Mouse (Mus musculus) midbrain, embryonic 11.5 days (tissue): ENCODE measurements at regions not wholly inside any gene's neighbourhood (a gene's known extent, or its start where the extent isn't known, plus 50 kb on each side); places are given as distances from the start of the nearest gene placed in this dataset.

Experiments
- ATAC-seq: fragments of 200-750 bp; cut with Nextera tagmentation; 2 replicates; pipeline ENCODE4 v1.8.0; 2017; ENCODE audit warnings: moderate TSS enrichment, moderate library complexity; ENCODE audit not compliant: low FRiP score
- DNase-seq: peaks from one replicate; pipeline ENCODE4 v3.0.0; 2015; ENCODE audit warnings: low spot score; ENCODE audit errors: missing footprints
- H3K27ac ChIP-seq: fragments of 300-500 bp; sonication (generic); 2 replicates; pipeline ENCODE4 v1.5.1; 2014; ENCODE audit warnings: low read depth, low read length
- H3K27me3 ChIP-seq: fragments of 300-500 bp; sonication (generic); 2 replicates; pipeline ENCODE4 v1.6.1; 2014; ENCODE audit warnings: mild to moderate bottlenecking, low read length, moderate library complexity, mixed read lengths; ENCODE audit not compliant: control insufficient read depth, insufficient read depth
- H3K36me3 ChIP-seq: fragments of 300-500 bp; sonication (generic); 2 replicates; pipeline ENCODE4 v1.6.1; 2014; ENCODE audit warnings: mild to moderate bottlenecking, low read length, moderate library complexity, mixed read lengths; ENCODE audit not compliant: control insufficient read depth, insufficient read depth
- H3K4me1 ChIP-seq: fragments of 300-500 bp; sonication (generic); 2 replicates; pipeline ENCODE4 v1.6.1; 2014; ENCODE audit warnings: low read length; ENCODE audit not compliant: control insufficient read depth, insufficient read depth
- H3K4me2 ChIP-seq: fragments of 300-500 bp; sonication (generic); 2 replicates; pipeline ENCODE4 v1.6.1; 2014; ENCODE audit warnings: mild to moderate bottlenecking, moderate library complexity
- H3K4me3 ChIP-seq: fragments of 300-500 bp; sonication (generic); 2 replicates; pipeline ENCODE4 v1.5.1; 2014; ENCODE audit warnings: low read depth, low read length
- H3K9ac ChIP-seq: fragments of 300-500 bp; sonication (generic); 2 replicates; pipeline ENCODE4 v1.6.1; 2014; ENCODE audit warnings: low read length
- H3K9me3 ChIP-seq: fragments of 300-500 bp; sonication (generic); 2 replicates; pipeline ENCODE4 v1.6.1; 2016; ENCODE audit warnings: low read length; ENCODE audit not compliant: control insufficient read depth
- WGBS: fragments of 180-500 bp; shearing (Covaris S2); extraction: QIAGEN DNeasy Blood & Tissue Kit; methylation state at CpG from one replicate; pipeline ENCODE4 v1.1.7; 2014; 5-methylcytosine and 5-hydroxymethylcytosine counted together

DNA sequence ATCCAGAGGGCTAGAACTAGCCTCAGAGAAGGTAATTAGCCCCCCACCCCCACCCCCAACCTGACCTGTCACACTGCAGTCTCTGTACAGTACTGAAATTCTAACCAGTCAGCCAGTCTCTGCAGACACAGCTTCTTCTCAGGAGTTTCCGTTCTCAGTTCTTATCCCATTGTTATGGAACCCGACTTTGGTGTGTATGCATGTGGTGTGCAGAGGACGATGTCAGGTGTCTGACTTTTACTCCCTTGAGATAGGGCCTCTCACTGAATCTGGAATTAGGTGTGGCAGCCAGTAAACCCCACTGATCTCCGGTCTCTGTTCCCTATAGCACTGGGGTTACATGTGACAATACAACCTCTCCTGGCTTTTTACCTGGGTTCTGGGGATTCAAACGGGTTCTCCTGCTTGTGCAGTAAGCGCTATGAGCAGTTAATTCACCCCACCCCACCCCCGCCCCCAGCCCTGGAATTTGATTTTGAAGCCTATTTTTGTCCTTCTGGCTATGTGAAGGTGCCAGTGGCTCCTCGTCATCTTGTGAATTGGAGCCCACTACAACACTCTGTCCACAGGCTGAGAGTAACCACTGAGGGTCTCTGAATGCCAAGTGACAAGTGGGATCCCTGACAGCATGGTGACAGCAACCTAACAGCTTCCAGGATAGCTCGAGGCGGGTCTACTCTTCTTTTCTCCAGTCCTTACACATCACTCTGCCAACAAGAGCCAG lies 429.4 kb downstream of the Fut8 start:
- ATAC-seq: peak; percentile 43; the same call in 1 of the 2 replicates

DNA sequence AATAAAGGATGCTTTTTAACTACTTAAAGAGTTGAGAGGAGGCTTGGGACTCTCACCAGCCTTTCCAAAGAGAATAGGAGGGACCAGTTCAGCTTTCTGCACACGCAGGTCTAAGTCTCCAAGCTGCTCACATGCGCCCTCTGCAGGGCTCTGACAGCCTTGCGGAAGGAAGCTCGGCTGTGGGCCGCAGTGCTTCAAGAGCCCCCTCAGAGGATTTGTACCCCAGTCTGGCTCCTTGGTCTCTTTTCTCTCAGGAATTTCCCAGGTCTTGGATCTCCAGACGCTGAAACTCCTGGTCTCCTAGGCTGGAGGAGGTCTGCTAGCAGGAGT lies 429.9 kb downstream of the Fut8 start:
- H3K4me2 ChIP-seq: no peak overlapping the region
- ATAC-seq: peak; percentile 49
- no peak overlapping the region for H3K4me3 ChIP-seq
- peak; percentile 98 for DNase-seq
- no peaks in the 10 kb centered on the region for H3K27me3 ChIP-seq
- H3K36me3 ChIP-seq: no peaks in the 10 kb centered on the region
- H3K4me1 ChIP-seq: peaks cover 2% of the 10 kb centered on the region
- no peak overlapping the region for H3K27ac ChIP-seq
- 3% methylated on average over 6 of the region's 6 CpGs for WGBS
- H3K9me3 ChIP-seq: no peaks in the 10 kb centered on the region
- no peak overlapping the region for H3K9ac ChIP-seq

More for the DNA sequence above, 429.4 kb downstream of the Fut8 start:
- Histone ChIP-seq H3K36me3 (no peaks in the 10 kb centered on the region), H3K4me3 (no peak overlapping the region), H3K4me2 (no peak overlapping the region), H3K9ac (no peak overlapping the region), H3K27me3 (no peaks in the 10 kb centered on the region), H3K4me1 (peaks cover 2% of the 10 kb centered on the region), H3K9me3 (no peaks in the 10 kb centered on the region), H3K27ac (no peak overlapping the region)
- WGBS: 75% methylated on average over 10 of the region's 10 CpGs
- DNase-seq: no peak

DNA sequence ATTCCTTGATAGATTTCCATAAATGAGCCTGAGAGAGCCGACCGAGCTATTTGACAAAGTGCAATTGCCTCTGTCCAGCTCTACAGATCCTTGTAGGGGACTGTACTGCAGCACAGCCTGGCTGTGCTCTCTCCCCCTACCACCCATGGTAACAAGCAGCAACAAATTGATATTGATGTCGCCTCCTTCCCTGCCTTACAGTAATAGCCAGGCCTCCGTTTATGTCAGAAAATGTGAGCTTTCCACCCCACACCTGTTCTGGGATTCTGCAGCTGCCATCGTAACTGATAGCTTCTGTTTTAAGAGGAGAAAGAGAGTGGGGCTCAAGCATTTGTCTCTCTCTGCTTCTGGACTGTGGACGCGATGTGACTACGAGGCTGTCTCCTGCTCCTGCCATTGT lies 432.6 kb downstream of the Fut8 start:
- no peak overlapping the region; the same call in 1 of the 2 replicates for H3K27ac ChIP-seq
- no peaks in the 10 kb centered on the region for H3K36me3 ChIP-seq
- 61% methylated on average over 8 of the region's 8 CpGs for WGBS
- DNase-seq: no peak
- no peak overlapping the region for H3K4me2 ChIP-seq
- no peaks in the 10 kb centered on the region for H3K27me3 ChIP-seq
- H3K4me1 ChIP-seq: peaks cover 2% of the 10 kb centered on the region
- H3K9me3 ChIP-seq: no peaks in the 10 kb centered on the region
- no peak overlapping the region for H3K9ac ChIP-seq
- no peak for ATAC-seq
- no peak overlapping the region for H3K4me3 ChIP-seq

DNA sequence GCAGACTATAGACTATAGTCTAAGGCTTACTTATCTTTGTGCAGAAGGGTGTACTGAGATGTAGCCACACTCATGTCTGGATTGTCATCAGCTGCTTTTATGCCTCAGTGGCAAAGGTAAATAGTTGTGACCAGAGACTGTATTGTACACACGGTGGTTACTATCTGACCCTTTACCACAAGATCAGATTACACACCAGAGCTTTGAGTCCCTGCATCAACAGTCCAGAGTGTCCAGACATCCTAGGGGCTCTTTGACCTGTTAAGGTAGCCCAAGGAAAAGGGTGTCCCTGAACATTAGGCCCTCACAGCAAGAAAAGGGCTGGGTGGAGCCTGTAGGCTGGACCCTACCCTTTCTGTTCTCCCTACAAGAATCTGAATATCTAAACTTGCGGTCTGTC lies 436.4 kb downstream of the Fut8 start:
- 82% methylated on average over 2 of the region's 2 CpGs for WGBS
- no peaks in the 10 kb centered on the region for H3K9me3 ChIP-seq
- no peaks in the 10 kb centered on the region for H3K36me3 ChIP-seq
- H3K4me3 ChIP-seq: no peak overlapping the region
- ATAC-seq (no peak), DNase-seq (no peak)
- H3K4me2 ChIP-seq: no peak overlapping the region
- H3K27me3 ChIP-seq: no peaks in the 10 kb centered on the region
- H3K9ac ChIP-seq: no peak overlapping the region
- H3K4me1 ChIP-seq: no peaks in the 10 kb centered on the region; the same call in 1 of the 2 replicates
- no peak overlapping the region for H3K27ac ChIP-seq

DNA sequence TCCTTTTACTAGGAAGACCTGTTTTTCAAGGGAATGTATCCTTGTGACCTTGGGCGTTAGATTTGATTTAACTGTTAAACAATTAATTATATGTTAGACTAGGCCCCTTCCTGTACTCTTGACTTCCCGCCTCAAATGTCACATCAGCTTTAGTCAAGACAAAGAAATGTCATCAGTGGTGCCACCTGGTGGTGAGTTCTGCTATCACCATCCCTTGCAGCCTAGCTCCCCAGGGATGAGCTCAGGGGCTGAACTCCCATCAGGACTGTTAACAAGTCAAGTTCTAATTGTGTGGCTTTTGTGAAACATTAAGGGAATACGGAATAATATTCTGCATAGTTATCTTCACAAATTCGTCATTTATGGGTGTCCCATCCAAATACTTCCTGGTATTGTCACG lies 436.8 kb downstream of the Fut8 start:
- Histone ChIP-seq H3K27ac (no peak overlapping the region), H3K27me3 (no peaks in the 10 kb centered on the region), H3K9ac (no peak overlapping the region), H3K4me1 (no peaks in the 10 kb centered on the region; the same call in 1 of the 2 replicates), H3K36me3 (no peaks in the 10 kb centered on the region), H3K4me2 (no peak overlapping the region), H3K9me3 (no peaks in the 10 kb centered on the region; the same call in 1 of the 2 replicates), H3K4me3 (no peak overlapping the region)
- DNase-seq (peak; percentile 88), ATAC-seq (no peak)
- 83% methylated on average over 5 of the region's 5 CpGs for WGBS

DNA sequence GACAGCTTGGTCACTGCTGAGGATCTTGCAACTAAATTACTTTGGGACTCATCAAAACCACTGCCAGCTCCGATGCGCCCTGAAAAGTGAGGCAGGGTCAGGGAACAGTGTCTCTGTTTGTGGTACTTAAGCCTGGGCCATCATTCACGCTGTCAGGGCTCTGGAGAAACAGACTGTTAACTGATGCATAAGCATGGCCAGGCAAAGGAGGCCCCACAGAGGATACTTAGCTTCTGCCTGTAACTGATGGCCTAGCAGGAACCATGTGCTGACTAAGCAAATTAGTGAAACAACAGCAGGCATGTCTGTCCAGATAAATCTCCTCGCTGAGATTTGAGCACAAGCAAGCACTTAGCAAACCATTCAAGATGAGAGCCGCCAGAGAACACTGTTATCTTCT lies 440.1 kb downstream of the Fut8 start:
- Histone ChIP-seq H3K4me2 (no peak overlapping the region), H3K4me1 (no peaks in the 10 kb centered on the region), H3K9ac (no peak overlapping the region), H3K4me3 (no peak overlapping the region), H3K27ac (no peak overlapping the region), H3K9me3 (no peaks in the 10 kb centered on the region; the same call in 1 of the 2 replicates), H3K27me3 (no peaks in the 10 kb centered on the region), H3K36me3 (no peaks in the 10 kb centered on the region)
- ATAC-seq (no peak), DNase-seq (no peak)
- 76% methylated on average over 5 of the region's 5 CpGs for WGBS

DNA sequence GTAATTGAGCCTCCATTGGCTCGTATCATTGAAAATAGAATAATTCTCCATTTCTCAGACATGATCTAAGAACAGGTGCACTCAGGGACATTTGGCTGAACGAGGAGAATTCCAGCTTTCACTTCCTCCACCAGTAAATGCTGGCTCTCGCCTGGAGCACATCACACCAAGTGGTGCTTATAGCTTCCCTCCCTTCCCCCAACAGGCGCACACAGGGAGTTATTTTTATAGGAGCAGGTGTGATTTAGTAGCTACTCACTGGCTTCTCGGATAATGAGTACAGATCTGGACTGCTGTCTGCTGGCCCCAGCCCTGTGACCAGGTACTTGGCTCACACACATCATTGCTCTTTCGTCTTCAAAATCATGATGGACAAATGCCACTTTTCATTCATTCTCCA lies 456.2 kb downstream of the Fut8 start:
- ATAC-seq (no peak), DNase-seq (no peak)
- Histone ChIP-seq H3K36me3 (no peaks in the 10 kb centered on the region), H3K4me3 (no peak overlapping the region), H3K9me3 (no peaks in the 10 kb centered on the region), H3K27me3 (no peaks in the 10 kb centered on the region), H3K27ac (no peak overlapping the region), H3K4me2 (no peak overlapping the region), H3K9ac (no peak overlapping the region), H3K4me1 (peaks cover 8% of the 10 kb centered on the region; the same call in 1 of the 2 replicates)
- 85% methylated on average over 6 of the region's 6 CpGs for WGBS

DNA sequence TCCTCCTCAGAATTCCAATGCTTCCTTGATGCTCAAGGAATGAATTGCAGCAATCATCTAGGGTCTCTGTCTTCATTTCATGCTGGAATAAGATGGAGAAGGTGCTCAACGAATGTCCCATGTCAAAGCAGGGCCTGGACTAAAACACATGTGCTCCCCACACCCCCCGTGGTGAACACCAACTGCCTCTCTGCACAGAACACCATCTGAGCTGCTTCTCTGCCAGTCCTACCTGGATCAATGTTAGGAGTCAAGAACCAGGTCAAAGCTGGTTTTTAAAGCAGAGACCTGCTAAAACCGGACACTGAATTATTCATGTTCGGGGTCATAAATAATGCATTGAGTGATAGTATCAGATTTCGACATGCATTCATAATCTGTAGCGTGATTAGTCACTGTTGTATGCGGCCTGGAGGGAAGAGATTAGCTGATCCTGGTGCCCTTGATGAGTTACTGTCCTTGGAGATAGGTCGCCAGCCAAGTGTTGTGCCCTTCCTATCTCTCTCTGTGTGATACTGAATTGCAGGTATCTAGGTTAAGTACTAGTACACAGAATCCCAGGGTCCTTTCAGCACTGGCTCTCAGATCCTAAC lies 458.2 kb downstream of the Fut8 start:
- WGBS: 64% methylated on average over 8 of the region's 8 CpGs
- Histone ChIP-seq H3K4me1 (peaks cover 8% of the 10 kb centered on the region; the same call in 1 of the 2 replicates), H3K9me3 (no peaks in the 10 kb centered on the region), H3K9ac (no peak overlapping the region), H3K4me2 (no peak overlapping the region), H3K27ac (no peak overlapping the region), H3K4me3 (no peak overlapping the region), H3K36me3 (no peaks in the 10 kb centered on the region), H3K27me3 (no peaks in the 10 kb centered on the region)
- DNase-seq (peak; percentile 86), ATAC-seq (peak; percentile 70)

DNA sequence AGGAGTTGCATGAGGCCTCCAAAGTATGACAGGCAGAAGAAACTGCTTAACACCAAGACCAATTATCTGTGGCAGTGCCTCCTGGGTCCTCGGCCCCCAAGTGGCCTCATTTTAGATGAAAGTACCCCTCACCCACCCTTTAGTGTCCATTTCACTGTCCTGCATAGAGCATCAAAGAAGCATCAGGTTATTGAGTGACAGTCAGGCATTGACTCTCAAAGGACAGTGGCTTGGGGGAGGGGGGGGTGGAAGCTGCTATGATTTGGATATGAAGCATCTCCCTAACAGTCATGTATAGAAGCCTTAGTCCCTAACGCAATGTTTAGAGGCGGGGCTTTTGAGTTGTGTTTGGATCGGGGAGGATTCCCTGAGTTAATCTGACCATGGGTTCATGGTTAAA lies 458.7 kb downstream of the Fut8 start:
- ATAC-seq (peak; percentile 42), DNase-seq (peak; percentile 79)
- Histone ChIP-seq H3K27ac (no peak overlapping the region), H3K4me1 (peaks cover 8% of the 10 kb centered on the region; the same call in 1 of the 2 replicates), H3K4me2 (no peak overlapping the region), H3K27me3 (no peaks in the 10 kb centered on the region), H3K9me3 (no peaks in the 10 kb centered on the region), H3K9ac (no peak overlapping the region), H3K4me3 (no peak overlapping the region), H3K36me3 (no peaks in the 10 kb centered on the region)
- 75% methylated on average over 4 of the region's 4 CpGs for WGBS
